Mouse (Mus musculus): ENCODE measurements around the gene Slc1a2. TPM values are rescaled to one million over a fixed set of nuclear protein-coding genes. Genes with fewer than 3 reads are reported as not detected.
A peak's percentile ranks its signal among the peaks of the same experiment; 100 is the strongest.

Slc1a2 gene
- polyA plus RNA-seq, 1 experiment from 2014 or later, result 22.3 TPM

DNA sequence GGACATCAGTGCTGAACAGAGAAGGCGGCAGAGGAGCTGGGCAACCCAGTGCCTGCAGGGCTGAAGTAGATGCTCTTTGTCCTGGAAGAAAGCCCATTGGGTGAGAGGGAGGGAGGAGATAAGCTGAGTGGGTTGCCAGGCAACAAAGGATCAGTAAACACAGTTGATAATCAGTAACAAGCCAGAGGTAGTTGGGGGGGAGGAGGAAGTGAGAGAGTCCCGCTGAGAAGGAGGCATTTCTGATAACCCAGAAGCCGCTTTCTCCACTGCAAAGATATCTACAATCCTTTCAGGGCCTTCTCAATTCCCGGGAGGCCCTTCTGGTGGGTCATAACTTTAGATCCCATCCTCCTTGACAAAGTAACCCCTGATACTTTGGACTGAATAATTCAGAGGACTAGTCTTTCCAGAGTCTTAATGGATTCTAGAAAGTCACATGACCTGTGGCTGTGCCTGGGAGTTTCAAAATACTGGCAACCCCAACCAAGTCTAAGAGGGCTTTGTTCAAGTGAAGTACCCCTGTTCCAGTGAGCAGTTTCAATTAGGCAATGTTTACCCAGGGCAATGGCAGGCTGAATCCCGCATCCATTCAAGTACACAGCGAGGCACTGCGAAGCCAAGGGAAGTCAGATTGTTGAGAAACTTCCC lies 86.9 kb downstream of the Slc1a2 start:
- Histone ChIP-seq H3K4me2 (no peak overlapping the region), H3K36me3 (peaks cover 9% of the 10 kb centered on the region)
- peak; percentile 89 for ATAC-seq (ENCODE audit: low FRiP score)

DNA sequence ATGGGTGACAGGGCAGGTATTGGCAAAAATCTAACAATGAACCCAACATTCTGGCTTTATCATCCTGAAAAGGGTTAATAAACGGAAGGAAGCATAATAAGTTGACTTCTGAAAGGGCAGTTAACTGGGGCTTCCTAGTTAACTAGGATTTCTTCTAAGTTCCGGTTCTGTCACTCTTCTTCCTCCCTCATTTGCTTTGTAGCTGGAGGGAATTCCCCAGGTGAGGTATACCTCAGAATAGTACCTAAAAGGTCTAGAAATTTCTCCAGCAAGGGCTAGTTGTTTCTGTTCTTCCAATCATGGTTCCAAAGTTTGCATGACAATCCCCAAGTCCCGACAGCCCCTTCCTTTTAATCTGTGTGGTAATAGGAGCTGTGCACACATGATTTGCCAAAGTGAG lies 89.3 kb downstream of the Slc1a2 start:
- Histone ChIP-seq H3K9me3 (replicated peaks) (no peaks in the 10 kb centered on the region), H3K36me3 (peaks cover 14% of the 10 kb centered on the region), H3K4me1 (peaks cover 12% of the 10 kb centered on the region), H3K27me3 (replicated peaks) (no peaks in the 10 kb centered on the region), H3K9ac (replicated peaks) (no peak overlapping the region), H3K4me2 (no peak overlapping the region), H3K27ac (replicated peaks) (no peak overlapping the region), H3K4me3 (replicated peaks) (no peak overlapping the region)
- 87% methylated on average over 3 of the region's 3 CpGs for WGBS
- ATAC-seq (ENCODE audit: low FRiP score), result no peak

More for the DNA sequence above, 86.9 kb downstream of the Slc1a2 start:
- 13% methylated on average over 7 of the region's 7 CpGs for WGBS
- Histone ChIP-seq H3K9ac (replicated peaks) (no peak overlapping the region), H3K27ac (replicated peaks) (peak overlapping the region; percentile 69), H3K27me3 (replicated peaks) (no peaks in the 10 kb centered on the region), H3K4me3 (replicated peaks) (no peak overlapping the region), H3K4me1 (peaks cover 12% of the 10 kb centered on the region), H3K9me3 (replicated peaks) (no peaks in the 10 kb centered on the region)

GRCm38 (mm10) chr2:102749926-102750325 lies 91.5 kb downstream of the Slc1a2 start:
- Histone ChIP-seq H3K4me3 (replicated peaks) (no peak overlapping the region), H3K36me3 (peaks cover 16% of the 10 kb centered on the region), H3K4me2 (no peak overlapping the region), H3K9me3 (replicated peaks) (no peaks in the 10 kb centered on the region), H3K9ac (replicated peaks) (no peak overlapping the region), H3K27me3 (replicated peaks) (no peaks in the 10 kb centered on the region), H3K4me1 (peaks cover 6% of the 10 kb centered on the region), H3K27ac (replicated peaks) (no peak overlapping the region)
- 64% methylated on average over 2 of the region's 2 CpGs for WGBS
- no peak for ATAC-seq (ENCODE audit: low FRiP score)

DNA sequence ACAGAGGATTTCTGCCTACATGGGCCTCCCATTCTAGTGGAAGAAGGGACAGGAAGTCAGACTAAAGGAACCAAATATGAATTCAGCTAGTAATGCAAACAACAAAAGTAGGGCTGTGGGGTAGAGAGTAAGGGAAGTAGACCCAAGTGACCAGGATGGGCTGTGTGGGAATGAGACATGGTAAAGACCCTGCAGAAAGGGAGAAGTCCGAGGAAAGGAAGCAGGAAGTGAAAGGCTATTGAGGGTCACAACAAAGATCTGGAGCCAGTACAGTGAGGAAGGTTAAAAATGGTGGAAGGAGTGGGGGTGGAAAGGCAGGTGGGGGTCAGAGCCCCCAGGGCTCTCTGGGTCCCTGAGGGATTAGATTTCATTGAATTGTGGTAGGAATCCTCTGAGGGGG lies 93.4 kb downstream of the Slc1a2 start:
- Histone ChIP-seq H3K4me1 (no peaks in the 10 kb centered on the region), H3K27me3 (replicated peaks) (no peaks in the 10 kb centered on the region), H3K27ac (replicated peaks) (no peak overlapping the region), H3K4me3 (replicated peaks) (no peak overlapping the region), H3K4me2 (no peak overlapping the region), H3K9me3 (replicated peaks) (no peaks in the 10 kb centered on the region), H3K9ac (replicated peaks) (no peak overlapping the region), H3K36me3 (peaks cover 16% of the 10 kb centered on the region)
- ATAC-seq (ENCODE audit: low FRiP score), result no peak
- WGBS, result 86% methylated on average over 1 of the region's 1 CpGs

DNA sequence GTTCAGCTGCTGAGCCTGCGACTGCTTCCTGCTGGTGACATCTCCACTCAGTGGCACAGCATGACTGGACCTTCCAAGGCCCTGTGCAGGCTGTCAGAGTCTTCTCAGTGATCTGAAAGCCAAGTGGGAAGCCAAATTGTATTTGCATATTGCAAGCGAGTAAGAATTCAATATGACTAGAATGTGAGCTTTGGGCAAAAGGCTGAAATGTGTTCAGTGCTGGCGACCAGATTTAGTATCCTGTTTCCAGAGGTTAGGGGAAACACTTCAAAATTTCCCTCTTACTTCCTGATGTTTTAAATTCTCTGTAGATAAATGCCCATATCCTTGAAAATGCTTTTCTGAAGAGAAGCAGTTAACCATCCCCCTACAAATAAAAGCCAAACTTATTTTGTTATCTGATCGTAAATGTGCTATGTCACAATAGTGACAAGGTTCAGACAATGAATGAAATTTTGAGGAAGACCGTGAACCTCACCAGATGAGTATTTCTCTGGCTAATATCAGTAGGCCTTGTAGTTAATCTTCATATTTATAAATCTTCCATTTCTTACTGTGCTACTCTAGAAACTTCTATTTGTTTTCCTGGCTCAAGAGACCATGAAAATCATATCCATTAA lies 98.9 kb downstream of the Slc1a2 start:
- no peaks in the 10 kb centered on the region for H3K27me3 ChIP-seq (replicated peaks)
- no peak overlapping the region for H3K9ac ChIP-seq (replicated peaks)
- no peaks in the 10 kb centered on the region for H3K4me1 ChIP-seq
- WGBS, result 85% methylated on average over 5 of the region's 5 CpGs
- ATAC-seq (ENCODE audit: low FRiP score), result no peak
- H3K36me3 ChIP-seq, result peaks cover 25% of the 10 kb centered on the region
- no peak overlapping the region for H3K4me2 ChIP-seq
- no peak overlapping the region for H3K4me3 ChIP-seq (replicated peaks)
- no peak overlapping the region for H3K27ac ChIP-seq (replicated peaks)
- H3K9me3 ChIP-seq (replicated peaks), result no peaks in the 10 kb centered on the region

- Histone ChIP-seq H3K4me1 (no peaks in the 10 kb centered on the region), H3K36me3 (peaks cover 36% of the 10 kb centered on the region), H3K9me3 (replicated peaks) (no peaks in the 10 kb centered on the region), H3K9ac (replicated peaks) (no peak overlapping the region), H3K4me3 (replicated peaks) (no peak overlapping the region), H3K4me2 (no peak overlapping the region), H3K27ac (replicated peaks) (no peak overlapping the region), H3K27me3 (replicated peaks) (no peaks in the 10 kb centered on the region)
- no peak for ATAC-seq (ENCODE audit: low FRiP score)
- WGBS, result 83% methylated on average over 5 of the region's 5 CpGs
Measured at GRCm38 (mm10) chr2:102759479-102759878, 101.0 kb downstream of the Slc1a2 start.

DNA sequence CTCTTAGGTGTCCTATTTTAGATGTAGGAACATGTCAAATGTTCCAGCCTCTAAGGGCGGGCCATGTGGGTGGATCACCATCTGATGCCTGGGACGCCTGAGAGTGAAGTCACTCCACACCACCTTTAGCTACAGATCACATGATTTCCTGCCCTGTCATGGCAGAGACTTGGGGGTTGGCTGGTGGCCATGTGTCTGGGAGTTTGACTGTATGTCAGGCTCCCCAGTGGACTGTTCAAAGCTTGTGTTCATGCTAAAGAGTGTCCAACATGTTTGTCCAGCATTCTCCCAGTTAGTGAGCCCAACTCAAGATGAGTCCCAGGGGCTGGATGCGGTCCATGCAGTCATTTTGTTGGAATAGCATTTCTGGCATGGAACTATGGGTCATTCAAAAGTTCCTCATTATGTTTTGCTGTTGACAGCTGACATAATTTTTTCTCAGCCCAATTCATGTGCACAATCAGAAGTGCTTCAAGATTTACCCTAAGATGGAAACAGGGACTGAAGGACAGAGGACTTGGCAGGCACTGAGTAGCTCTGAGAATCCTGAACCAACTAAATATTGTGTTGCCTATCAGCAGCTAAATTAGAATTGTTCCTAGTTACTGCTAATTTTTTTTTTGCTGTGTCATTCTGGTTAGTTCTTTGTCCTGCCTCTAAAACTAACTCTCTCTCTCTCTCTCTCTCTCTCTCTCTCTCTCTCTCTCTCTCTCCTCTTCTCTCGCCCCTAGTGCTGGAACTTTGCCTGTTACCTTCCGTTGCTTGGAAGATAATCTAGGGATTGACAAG lies 102.0 kb downstream of the Slc1a2 start:
- peaks cover 44% of the 10 kb centered on the region for H3K36me3 ChIP-seq
- H3K9me3 ChIP-seq (replicated peaks), result no peaks in the 10 kb centered on the region
- no peaks in the 10 kb centered on the region for H3K4me1 ChIP-seq
- H3K9ac ChIP-seq (replicated peaks), result no peak overlapping the region
- no peak overlapping the region for H3K4me3 ChIP-seq (replicated peaks)
- H3K27ac ChIP-seq (replicated peaks), result no peak overlapping the region
- no peaks in the 10 kb centered on the region for H3K27me3 ChIP-seq (replicated peaks)
- no peak for ATAC-seq (ENCODE audit: low FRiP score)
- no peak overlapping the region for H3K4me2 ChIP-seq
- 90% methylated on average over 5 of the region's 5 CpGs for WGBS

GRCm38 (mm10) chr2:102763176-102763575 lies 104.7 kb downstream of the Slc1a2 start:
- Histone ChIP-seq H3K4me1 (no peaks in the 10 kb centered on the region), H3K4me2 (no peak overlapping the region), H3K27me3 (replicated peaks) (no peaks in the 10 kb centered on the region), H3K27ac (replicated peaks) (no peak overlapping the region), H3K4me3 (replicated peaks) (no peak overlapping the region), H3K9me3 (replicated peaks) (no peaks in the 10 kb centered on the region), H3K36me3 (peaks cover 47% of the 10 kb centered on the region), H3K9ac (replicated peaks) (no peak overlapping the region)
- WGBS, result 89% methylated on average over 3 of the region's 3 CpGs
- ATAC-seq (ENCODE audit: low FRiP score), result no peak

DNA sequence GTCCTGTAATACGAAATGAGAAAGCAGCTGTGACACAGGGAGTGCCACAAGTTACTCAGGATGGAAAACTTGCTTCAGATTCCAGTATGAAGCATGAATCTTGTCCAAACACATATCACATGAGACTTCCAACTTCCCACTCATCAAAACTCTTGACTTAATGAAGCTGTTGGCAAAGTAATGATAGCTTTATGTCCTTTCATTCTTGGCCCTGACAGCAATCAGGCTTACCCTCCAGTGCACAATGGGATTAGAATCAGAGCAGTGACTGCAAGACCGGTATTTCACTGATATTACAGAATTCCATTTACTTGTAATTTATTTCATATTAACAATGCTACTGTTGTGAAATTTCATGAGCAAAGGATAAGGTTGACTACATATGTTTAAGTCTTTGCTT lies 105.5 kb downstream of the Slc1a2 start:
- no peak for ATAC-seq (ENCODE audit: low FRiP score)

DNA sequence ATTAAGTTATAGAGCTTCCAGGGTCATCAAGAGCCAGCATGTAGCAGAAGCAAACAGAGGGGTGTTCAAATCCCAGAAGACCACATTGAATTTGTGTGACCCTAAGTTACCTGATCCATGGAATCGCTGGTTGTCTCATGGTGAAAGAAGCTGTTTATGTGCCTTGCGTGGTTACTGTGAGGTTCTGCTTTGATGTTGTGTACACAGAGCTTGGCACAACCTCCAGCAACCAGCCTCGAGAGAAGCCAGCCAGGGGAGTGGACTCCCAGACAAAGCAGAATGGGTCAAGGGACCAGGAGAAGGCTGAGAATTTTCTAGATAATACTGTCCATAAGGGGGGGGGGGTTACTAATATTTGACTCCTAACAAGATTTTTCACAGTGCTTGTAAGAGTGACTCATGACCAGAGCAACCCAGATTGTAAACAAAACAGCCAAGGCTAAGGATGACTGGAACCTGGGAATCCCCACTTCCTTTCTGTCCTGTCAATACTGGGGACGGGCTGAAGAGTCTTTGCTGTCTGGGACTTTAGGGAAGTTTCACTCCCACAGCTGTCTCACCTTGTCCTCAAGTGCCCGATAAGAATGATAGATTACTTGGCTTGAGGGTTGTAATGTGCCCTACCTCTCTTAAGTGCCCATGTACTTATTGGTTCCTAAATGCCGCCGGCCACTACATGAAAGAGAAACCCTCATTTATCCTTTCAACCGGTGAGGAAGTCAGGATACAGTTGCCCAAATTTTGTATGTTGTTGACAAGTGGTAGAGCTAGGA lies 106.3 kb downstream of the Slc1a2 start:
- no peak overlapping the region for H3K4me2 ChIP-seq
- peaks cover 50% of the 10 kb centered on the region for H3K36me3 ChIP-seq
- no peak overlapping the region for H3K9ac ChIP-seq (replicated peaks)
- no peaks in the 10 kb centered on the region for H3K27me3 ChIP-seq (replicated peaks)
- ATAC-seq (ENCODE audit: low FRiP score), result no peak
- H3K9me3 ChIP-seq (replicated peaks), result no peaks in the 10 kb centered on the region
- WGBS, result 85% methylated on average over 8 of the region's 8 CpGs
- no peaks in the 10 kb centered on the region for H3K4me1 ChIP-seq
- H3K27ac ChIP-seq (replicated peaks), result no peak overlapping the region
- H3K4me3 ChIP-seq (replicated peaks), result no peak overlapping the region

More for the DNA sequence above, 105.5 kb downstream of the Slc1a2 start:
- Histone ChIP-seq H3K9me3 (replicated peaks) (no peaks in the 10 kb centered on the region), H3K9ac (replicated peaks) (no peak overlapping the region), H3K4me1 (no peaks in the 10 kb centered on the region), H3K27ac (replicated peaks) (no peak overlapping the region), H3K36me3 (peaks cover 45% of the 10 kb centered on the region), H3K4me3 (replicated peaks) (no peak overlapping the region), H3K4me2 (no peak overlapping the region), H3K27me3 (replicated peaks) (no peaks in the 10 kb centered on the region)
- WGBS, result 94% methylated on average over 2 of the region's 2 CpGs

- H3K4me1 ChIP-seq, result no peaks in the 10 kb centered on the region
- H3K4me3 ChIP-seq (replicated peaks), result no peak overlapping the region
- peaks cover 42% of the 10 kb centered on the region for H3K36me3 ChIP-seq
- no peaks in the 10 kb centered on the region for H3K9me3 ChIP-seq (replicated peaks)
- H3K4me2 ChIP-seq, result no peak overlapping the region
- H3K27ac ChIP-seq (replicated peaks), result no peak overlapping the region
- H3K9ac ChIP-seq (replicated peaks), result no peak overlapping the region
- ATAC-seq (ENCODE audit: low FRiP score), result no peak
- 83% methylated on average over 3 of the region's 3 CpGs for WGBS
- H3K27me3 ChIP-seq (replicated peaks), result no peaks in the 10 kb centered on the region
Measured at GRCm38 (mm10) chr2:102768267-102768666, 109.8 kb downstream of the Slc1a2 start.

Measured in neural tube, embryonic 15.5 days (tissue).